Mouse (Mus musculus) heart, adult 2 months (tissue): ENCODE measurements around the gene Wdr25.

Experiments
- CTCF ChIP-seq: fragments of 200-600 bp; IDR thresholded peaks from 2 replicates; pipeline ENCODE4 v1.8.1; 2022; ENCODE audit warnings: antibody characterized with exemption, mild to moderate bottlenecking, moderate library complexity
- EP300 ChIP-seq: fragments of 200-500 bp; IDR thresholded peaks from 2 replicates; pipeline ENCODE4 v1.6.1; 2011; ENCODE audit warnings: low read depth, low read length, control low read depth; ENCODE audit not compliant: insufficient read depth
- POLR2A ChIP-seq: fragments of 200-500 bp; IDR thresholded peaks from 2 replicates; pipeline ENCODE4 v1.6.1; 2011; ENCODE audit warnings: mild to moderate bottlenecking, low read depth, low read length, control low read depth; ENCODE audit not compliant: insufficient read depth

DNA sequence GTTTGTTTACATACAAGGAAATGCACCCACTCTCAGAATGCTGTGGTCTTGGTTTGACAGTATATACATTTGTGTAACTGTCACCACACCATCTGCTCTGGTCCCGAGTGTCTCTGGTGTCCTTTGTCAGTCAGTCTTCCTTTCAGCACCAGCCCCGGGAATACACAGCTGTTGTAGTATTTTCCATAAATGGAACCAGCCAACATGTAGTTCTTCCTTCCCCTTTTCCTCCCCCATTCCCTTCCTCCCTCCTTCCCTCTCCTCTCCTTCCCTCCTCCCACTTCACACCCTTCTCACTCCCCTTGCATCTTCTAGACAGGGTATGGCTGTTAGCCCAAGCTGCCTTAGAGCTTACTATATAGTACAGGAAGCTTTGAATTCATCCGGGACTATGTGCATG is 36.0 kb downstream of the Wdr25 start:
- TF ChIP-seq CTCF = no peak
- TF ChIP-seq POLR2A = no peak
- TF ChIP-seq EP300 = no peak
